Mouse (Mus musculus) cerebellum, postnatal 25 days (tissue): Measurements from ENCODE around the gene Sema6d.

Source experiments
- DNase-seq, 2 experiments: peaks; one replicate each; pipeline ENCODE4 v3.0.0; 2021; ENCODE audit warnings: mixed read lengths in 2 of 2

The Sema6d gene

GRCm38 (mm10) chr2:124673117-124673516 is 583.3 kb downstream of the Sema6d start:
- DNase-seq = no peak

GRCm38 (mm10) chr2:124684481-124684901 is 594.7 kb downstream of the Sema6d start:
- DNase-seq = no peak

GRCm38 (mm10) chr2:124690372-124690771 is 600.6 kb downstream of the Sema6d start:
- no peak for DNase-seq

DNA sequence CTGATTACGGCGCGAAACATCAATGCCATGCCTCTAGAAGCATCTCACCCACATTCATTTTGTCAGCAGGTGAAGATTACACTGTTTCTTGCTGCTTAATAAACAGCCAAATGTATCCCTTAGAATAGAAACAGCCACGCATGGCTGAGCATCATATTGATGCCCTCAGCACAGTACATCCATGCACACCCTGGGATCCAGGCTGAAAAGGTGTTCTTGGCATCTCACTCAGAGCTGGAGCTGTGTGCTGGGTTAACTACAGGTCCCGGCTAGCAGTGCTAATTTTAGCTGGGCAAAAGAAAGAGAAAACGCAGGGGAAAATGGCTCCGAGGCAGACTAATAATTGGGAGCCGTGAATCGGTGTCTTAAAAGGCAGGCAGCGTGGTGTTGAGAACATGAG is 612.9 kb downstream of the Sema6d start:
- DNase-seq = peak; percentile 52 to 60

DNA sequence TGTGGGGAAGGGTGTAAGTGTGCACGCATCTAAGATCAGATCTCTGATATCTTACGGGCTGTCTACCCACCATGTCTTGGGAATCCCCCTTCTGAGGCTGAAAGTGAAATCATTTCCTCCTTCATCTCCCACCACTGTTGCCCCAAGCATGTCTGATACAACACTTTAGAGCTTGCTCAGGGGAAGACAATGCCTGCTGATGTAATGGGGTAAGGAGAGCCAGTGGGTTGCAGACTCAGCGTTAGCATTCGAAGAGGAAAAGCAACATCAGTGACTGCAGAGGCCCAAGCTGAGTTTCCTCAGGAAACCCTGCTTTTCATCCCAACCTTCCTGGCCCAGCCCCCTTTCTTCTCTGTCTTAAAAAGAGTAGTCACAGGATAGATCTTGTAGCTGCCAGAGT is 615.2 kb downstream of the Sema6d start:
- no peak for DNase-seq

DNA sequence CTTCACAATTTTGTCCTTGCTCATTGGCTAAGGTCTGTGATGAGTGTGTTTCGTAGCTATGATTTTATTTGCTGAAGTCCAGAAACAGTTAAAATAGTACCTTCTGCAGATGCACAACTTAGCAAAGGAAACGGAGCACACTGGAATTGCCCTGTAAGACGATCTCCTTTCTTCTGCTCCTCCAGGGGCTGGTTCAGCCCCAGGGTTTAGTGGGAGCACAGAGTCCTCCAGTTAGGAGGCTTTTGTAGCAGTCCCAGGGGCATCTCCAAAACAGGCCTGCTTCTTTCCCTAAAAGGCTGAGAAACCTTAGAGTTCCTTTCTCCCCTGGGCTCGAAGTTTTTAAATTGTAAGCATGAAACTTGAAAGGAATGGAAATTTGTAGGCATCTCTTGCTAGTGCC is 616.0 kb downstream of the Sema6d start:
- DNase-seq = no peak

GRCm38 (mm10) chr2:124706896-124707295 is 617.1 kb downstream of the Sema6d start:
- no peak for DNase-seq
